Mouse (Mus musculus) heart, postnatal 36 days (tissue): ENCODE measurements around the gene Tgfa. TPM values are rescaled to one million over a fixed set of nuclear protein-coding genes. Genes with fewer than 3 reads are reported as not detected.

Experiments used
- DNase-seq, 2 experiments: peaks; one replicate each; pipeline ENCODE4 v3.0.0; 2021 to 2022
- intact Hi-C: fragments of 180-260 bp; cut with DNase I; formaldehyde crosslinking; loops from one replicate; pipeline ENCODE4 v1.15.1; 2025
- total RNA-seq, 2 experiments: library from RNA; stranded (reverse); gene quantifications; 2 replicates each; pipeline ENCODE4 v1.2.3; 2021

Gene Tgfa
- total RNA-seq, 2 experiments from 2014 or later: 1.1 to 1.4 TPM

DNA sequence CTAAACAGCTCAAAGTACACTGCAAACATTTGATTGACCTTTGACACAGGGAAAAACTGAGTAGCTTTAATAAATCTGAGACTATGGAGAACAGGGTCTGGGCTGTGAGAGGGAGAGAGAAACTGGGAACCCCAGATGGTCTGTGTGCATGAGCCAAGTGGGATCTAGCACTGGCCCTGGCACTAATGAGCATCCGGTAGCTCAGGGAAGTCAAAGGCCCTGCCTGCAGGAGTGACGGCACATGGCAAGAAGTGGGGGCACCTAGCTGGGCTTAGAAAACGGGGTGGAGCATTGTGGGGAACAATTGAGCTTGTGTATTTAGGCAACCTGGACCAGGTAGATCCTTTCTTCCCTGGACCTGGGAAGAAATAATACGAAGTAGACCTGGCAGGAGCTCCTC lies 25.1 kb downstream of the Tgfa start:
- DNase-seq: no peak
- intact Hi-C loops: no loop called here

DNA sequence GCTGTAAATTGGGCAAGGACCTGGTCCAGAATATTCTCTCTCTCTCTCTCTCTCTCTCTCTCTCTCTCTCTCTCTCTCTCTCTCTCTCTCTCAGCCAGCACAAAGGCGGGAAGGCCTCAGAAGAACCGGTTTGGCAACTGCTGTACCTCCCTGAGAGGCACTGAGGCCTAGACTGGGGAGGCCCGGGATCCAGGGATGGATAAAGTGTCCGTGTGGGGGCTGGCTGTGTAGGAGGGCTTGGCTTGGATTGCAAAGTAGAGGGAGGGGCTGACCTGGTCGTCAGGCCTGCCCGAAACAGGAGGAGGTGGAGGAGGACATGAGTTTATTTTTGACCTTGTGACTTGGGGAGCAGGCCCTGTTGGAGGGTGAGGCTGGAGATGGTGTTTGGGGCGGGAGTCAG lies 27.4 kb downstream of the Tgfa start:
- intact Hi-C loops: no loop called here
- no peak for DNase-seq

DNA sequence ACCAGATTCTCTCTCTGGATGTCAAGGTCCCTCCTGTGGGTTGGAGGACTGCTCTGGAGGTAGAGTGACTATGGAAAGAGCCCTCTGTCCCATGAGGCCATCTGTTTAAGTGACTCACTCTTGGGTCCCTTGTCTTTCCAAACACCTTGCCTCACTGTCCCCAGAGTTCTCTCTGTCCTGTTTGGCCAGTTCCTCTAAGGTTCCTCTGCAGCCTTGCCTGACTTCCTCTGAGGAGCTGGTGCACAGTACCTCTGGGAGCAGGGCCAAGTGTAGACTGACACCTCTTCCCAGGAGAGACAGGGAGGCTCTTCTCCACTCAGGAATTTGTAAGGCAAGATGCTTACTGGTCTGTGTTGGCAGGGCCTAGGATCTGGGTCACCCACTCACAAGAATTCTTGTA lies 30.6 kb downstream of the Tgfa start:
- DNase-seq: no peak
- intact Hi-C loops: no loop called here

DNA sequence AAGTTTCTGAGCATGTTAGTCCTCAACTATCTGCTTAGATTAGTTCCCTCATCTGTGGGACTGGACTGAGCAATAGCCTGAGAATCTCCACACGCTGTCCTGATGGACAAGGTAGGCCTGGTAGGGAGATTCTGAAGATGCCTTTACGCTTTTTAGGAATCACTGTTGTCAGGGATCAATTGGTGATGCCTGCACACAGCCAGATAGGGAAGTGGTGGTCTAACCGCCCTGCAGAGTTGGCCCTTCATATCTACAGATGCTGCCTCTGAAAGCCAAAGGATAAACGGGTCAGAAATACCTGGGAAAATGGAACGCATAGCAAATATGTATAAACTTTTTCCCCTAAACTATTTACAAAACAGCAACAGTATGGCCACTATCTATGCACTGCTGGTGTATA lies 37.3 kb downstream of the Tgfa start:
- intact Hi-C loops: no loop called here
- no peak for DNase-seq

DNA sequence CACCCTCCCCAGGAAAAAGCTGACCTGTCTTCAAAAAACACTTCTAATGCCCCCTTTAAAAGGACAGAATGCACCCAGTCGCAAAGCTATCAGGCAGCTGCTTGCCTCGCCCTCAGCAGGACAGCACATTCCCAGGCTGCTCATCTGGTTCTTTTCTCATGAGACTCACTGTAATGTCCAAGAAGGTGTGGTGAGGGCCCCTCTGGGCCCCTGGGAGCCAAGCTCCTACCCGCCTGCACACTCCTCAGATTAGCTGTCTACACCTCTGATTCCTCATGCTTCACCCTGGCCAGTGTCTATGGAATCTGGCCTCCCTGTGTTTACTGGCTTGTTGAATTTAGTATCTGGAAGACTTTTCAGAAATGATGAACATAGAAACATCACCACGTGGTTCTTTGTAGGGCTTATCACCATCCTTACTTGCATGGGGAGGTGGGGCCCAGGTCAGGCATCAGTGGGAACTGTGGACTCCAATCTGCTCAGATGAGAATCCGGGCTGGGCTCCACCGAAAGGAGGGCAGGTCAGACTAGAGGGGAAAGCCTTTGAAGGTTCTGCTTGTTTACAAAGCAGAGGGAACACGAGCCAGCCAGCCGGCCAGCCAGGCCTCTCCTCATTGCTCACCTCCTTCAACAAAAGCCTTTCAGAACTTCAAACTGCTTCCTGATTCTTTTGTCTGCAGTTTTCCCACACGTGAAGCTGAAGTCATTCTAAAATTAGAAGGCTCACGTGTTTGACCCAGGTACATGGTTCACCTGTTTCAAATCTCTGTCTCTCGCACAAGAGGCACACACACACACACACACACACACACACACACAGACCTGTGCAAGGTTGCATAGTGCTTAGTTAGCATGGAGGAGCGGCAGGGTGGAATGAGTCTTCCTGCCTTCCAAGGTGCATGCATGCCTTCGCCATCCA lies 38.7 kb downstream of the Tgfa start:
- intact Hi-C loops: no loop called here
- no peak for DNase-seq

DNA sequence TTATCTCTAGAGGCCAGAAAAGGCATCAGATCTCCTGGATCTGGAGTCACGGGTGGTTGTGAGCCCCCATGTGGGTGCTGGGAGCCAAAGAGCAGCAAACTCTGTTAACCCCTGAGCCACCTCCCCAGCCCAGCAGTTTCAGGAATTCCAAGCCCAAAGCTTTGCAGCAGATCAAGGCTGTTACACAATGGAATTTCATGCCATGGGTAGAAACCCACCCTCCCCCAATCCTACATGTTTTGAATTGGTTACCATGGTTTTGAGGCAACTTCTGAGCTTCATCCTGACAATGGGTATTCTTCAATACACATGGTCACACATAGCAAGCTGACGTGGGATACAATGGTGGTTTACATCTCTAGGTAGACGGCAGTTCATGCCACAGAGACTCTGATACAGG lies 49.8 kb downstream of the Tgfa start:
- no peak for DNase-seq
- intact Hi-C loops: no loop called here

DNA sequence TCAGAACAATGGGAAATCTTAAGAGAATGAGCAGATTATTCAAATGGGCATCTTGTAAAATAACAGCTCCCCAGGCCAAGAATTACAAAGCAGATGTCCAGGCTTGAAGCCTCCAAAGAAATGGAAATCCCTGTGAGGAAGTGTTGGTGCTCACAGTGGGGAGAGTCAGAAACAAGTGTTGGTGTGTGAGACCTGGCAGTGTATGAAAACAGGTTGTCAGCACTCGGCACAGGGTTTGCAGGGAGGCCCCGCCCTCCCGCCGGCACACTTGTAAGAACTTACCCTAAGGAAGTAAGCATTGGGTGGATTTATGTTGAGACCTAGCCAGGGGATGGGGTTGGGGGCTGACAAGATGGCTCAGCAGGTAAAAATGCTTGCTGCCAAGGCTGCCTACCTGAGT lies 50.9 kb downstream of the Tgfa start:
- intact Hi-C loops: no loop called here
- no peak for DNase-seq

DNA sequence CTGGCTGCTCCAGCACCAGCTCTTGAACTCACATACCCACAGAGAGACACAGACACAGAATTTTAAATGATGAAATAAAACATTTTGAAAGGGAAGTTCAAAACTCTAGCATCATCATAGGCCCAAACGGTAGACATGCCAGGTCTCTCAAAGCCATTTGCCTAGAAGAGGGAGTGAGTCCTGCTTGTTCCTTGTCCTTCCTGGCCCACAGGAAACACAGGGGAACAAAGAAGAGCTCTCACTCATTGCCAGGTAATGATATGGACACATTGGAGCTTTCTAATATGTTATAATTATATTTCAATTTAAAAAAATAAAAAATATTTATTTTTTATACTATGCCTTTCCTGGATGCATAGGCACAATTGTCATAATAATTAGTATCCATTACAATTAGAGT lies 53.5 kb downstream of the Tgfa start:
- DNase-seq: no peak
- intact Hi-C loops: no loop called here

DNA sequence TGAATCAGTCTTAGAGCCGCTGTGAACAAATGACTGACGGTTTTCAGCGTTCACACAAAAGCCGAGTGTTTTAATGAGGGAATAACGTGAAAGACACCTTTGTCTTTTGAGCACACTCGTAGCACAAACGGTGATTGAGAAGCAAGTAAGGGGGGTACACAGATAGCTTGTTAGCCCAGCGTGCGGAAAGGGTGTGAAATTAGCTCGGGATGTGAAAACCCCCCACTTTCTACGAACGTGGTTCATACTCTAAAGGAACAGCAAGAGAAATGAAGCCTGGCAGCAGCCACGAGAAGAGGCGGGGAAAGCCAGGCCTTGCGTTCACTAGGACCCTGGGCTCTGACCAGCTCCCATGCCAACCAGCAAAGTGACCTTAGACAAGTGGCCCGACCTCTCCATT lies 54.0 kb downstream of the Tgfa start:
- intact Hi-C loops: no loop called here
- DNase-seq: no peak

DNA sequence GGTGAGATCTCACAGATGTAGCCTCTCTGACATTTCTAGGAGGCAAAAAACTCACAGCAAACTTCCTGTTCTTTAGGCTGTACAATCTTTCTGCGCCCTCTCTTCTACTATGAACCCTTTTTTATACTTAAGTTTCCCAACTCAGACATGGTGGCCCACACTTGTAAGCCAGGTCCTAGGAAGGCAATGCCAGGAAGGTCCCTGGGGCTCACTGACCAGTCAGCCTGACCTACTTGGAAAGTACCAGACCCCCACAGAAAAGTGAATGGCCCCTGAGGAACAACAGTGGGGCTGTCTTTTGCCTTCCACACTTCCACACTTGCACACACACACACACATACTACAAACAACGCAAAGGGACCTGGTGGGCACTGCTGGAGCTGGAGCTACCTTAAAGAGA lies 55.2 kb downstream of the Tgfa start:
- no peak for DNase-seq
- intact Hi-C loops: no loop called here

DNA sequence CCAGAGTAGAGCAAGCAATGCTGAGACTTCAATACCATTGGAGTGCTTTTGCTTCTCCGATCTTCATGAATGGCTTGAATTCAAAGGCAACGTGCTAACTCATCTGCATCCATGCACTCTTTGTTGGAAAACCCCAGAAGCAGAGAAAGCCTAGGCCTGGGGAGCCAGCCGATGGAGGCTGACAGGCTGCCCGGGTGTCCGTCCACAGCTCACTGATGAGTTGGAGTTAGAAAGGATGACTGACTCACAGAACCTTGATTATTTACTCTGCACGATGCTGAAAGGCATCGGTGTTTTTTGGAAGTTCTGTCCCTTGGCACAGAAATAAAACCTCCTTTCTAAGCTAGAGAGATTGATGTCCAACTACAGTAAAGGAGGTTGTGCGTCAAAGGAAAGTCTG lies 55.8 kb downstream of the Tgfa start:
- no peak for DNase-seq
- intact Hi-C loops: no loop called here

DNA sequence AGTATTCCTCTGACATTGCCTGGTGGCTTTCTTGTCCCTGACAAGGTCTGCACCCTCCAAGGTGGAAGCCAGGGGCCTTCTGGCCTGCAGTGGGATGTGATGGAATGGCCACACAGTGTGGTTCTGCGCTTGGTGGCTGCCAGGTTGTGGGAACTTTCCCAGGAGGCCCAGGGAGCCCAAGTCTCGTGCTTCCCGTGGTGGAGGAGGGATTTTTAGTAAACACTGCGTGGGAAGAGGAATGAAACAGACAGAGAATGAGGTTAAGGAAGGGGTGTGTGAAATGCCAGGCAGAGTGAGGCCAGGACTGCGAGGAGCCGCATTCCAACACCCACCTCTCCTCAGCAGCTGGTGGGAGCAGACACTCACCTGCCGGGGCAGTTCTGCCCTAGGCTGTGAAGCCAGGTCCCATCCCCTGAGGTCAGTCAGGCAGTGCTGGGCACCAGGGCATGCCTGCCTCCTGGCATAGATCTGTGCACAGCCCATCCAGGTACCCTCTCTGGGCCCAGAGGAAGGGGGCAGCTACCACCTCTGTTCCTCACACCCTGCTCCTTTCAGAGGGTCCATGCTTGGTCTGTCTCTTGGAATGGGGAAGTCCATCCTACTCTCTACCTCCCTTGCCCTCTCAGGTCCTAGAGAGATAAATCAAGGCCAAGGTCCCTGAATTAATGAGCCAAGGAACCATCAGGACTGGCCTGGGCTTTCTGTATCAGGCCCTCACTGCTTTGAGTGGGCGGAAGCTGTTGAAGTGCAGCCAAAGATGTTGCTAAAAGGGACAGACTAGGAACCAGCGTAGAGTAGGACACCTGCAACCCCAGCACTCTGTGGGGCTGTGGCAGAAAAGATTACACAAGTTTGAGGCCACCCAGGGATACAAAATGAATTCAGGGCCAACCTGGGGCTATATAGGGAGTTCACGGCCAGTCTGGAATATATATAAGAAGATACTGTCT lies 57.4 kb downstream of the Tgfa start:
- DNase-seq: no peak
- intact Hi-C loops: no loop called here

DNA sequence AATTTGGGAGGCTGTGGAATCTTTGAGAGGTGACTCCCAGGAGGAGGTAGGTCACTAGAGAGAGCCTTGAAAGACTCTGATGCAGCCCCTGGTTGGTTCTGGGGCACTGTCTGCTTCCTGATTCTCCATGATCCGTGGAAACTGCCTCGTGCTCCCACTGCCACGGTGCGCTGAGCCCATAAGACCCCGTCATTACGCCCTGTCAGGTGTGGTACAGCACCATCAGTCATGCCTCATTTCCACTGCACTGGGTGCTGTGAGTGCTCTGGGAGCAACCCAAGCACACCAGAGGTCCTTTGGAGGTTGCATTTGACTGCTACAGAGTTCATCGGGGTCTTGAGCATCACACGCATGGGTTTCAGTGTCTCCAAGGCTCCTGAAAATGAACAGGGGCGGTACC lies 60.9 kb downstream of the Tgfa start:
- no peak for DNase-seq
- intact Hi-C loops: no loop called here

DNA sequence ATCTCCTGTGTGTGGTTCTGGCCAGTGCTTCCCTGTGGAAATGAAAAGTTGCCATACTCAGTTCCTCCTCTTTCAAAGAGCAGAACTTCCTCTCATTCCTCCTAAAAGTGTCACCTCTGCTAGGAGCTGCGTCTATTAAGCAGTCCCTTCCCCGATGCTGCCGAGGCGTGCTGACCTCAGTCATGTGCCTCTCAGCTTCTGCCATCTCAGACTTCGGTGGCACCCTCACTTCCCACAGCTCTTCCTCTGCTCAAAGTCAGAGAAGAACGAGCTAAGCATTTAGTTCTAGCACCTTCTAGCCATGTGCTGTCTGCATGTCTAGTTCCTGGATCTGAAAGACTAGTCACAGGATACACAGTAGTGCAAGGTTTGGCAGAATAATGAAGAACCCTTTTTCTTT lies 64.2 kb downstream of the Tgfa start:
- DNase-seq: no peak
- intact Hi-C loops: no loop called here

DNA sequence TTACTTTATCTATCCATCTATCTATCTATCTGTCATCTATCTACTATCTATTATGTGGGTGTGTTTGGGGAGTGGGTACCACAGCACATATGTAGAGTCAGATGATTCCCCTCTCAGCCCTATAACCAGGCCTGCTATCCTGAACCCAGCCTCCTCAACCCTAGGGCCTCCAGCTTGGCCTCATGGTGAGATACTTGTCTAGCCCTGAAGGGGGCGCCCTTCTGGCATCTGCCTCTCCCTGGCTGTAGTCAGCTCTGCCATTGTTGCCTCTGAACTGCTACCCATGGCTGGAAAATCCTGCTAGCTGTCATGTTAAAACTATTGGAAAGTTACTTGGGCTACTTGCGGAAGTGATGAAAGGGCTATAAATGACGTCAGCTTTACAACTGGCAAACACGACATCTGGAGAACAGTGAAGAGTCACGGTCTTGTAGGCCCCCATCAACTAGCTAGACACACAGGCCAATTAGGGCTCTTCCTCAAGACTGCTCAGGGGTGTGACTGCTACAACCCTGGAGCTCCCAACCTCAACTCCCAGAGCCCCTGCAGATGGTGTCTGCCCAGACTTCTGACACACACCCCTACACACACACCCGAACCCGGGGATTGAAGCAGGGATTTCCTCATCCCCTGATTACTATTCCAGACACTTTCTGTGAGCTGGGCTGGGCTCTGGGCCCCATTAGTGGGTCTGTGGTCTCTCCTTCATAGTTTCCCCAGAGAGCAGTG lies 65.5 kb downstream of the Tgfa start:
- intact Hi-C loops: no loop called here
- no peak for DNase-seq

DNA sequence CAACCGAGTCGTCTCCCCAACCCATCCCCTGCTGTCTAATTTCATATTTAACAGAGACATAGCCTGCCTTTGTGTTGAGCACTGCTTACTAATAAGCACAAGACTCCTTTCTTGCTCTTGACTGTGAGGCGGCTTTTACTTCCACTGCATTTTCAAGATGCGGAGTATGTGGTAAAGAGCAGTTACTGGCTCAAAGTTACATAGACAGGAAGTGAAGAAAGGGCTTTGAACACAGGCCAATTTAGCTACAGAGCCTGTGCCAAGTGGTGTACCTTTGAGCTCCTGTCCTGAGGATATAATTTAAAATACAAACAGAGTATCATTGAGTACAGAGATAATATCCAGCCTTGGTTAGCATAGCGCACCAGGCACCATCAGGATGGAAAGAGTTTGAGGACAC lies 71.8 kb downstream of the Tgfa start:
- intact Hi-C loops: no loop called here
- no peak for DNase-seq

DNA sequence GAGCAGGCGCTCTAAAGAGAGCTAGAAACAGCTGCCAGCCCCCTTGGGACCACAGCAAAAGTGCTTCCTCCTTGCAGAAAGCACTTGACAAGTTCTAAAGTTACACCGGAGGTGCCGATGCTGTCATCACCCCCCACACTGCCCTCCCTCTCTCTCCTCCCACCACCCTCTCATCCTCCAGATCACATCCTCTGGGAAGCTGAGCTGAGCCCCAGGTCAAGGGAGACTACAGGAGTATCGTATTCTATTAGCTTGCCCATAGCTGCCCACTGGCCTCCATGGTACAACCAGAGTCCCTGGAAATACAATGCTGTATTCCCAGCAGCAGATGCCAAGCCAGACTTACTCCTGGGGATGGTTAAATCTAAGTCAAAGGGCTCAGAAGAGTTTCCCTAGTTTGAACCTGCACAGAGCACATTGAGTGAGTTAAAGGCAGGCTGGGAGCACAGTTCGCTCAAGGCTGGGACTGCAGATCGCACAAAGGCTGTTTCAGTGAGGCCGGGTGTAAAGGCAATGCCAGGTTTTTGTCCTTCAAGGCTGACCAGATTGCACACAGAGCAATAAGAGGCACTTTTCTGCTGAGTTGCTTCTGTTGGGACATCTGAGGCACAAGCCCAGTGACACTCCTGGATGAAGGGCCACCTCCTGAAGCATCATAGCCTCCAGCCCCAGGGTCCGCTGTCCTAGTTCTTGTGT lies 75.5 kb downstream of the Tgfa start:
- intact Hi-C loops: no loop called here
- DNase-seq: no peak

DNA sequence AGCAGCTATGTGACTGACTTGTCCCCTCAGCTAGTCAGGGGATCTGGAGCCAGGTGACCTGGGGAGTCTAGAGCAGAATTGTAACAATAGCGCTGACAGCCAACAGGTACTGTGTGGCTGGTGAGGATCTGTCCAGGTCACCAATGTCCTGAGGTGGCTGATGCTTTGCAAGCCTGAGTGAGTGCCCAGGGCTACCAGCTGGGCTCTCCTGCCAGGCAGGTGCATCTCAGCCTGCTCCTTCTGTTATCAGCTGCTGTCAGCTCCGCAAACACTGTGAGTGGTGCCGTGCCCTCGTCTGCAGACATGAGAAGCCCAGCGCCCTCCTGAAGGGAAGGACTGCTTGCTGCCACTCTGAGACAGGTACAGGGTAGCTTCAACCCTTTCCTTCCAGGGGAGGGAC lies 76.1 kb downstream of the Tgfa start:
- intact Hi-C loops: no loop called here
- no peak for DNase-seq

DNA sequence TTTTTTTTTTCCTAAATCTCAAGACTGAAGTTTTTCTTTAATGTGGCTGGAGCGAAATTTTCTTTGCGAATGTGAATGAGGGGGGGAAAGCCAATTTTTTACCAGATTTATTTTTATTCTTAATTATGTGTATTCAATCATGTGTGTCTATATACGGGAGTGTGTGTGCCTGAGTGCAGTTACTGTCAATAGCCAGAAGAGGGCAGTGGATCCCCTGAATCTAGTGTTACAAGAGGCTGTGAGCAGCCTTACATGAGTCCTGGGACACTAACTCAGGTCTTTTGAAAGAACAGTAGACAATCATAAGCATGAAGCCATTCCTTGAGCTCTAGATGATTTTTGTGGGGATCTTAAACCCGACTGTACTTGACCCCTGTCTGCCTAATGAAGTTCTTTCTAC lies 80.7 kb downstream of the Tgfa start:
- no peak for DNase-seq
- intact Hi-C loops: no loop called here

DNA sequence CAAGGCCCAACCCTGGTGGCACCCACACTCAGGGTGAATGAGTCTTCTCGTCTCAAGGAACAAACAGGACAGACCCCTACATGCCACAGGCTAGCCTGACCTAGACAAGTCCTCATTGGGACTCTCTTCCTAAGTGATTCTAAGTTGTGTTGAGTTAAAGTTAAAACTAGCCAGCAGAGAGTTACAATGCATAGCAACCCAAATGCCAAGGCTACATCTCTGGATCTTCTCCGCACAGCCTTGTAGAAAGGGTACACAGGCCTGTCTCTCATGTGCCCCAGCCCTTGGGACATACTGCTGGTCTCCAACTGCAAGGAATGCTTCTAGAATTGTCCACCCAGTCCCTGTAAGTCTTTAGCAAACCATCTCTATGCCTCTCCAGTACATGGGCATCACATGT lies 81.8 kb downstream of the Tgfa start:
- intact Hi-C loops: no loop called here
- DNase-seq: no peak

DNA sequence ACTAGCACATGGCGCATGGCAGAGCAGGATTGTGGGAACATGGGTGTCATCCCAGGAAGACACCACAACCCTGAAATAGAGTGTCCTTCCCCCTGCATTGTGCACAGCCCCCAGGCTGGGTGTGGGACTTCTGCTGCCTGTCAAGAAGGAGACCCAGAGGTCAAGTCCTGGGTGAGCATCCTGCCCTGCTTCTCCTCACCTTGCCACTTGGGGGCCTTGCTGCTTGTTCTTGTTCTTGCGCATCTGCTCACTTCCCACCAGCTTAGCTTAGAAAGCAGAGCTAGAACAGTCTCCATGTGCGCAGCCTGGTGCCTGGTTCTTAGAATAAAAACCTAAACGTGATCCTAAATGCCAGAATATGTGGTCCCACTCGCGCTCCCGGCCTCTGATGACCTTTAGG lies 82.6 kb downstream of the Tgfa start:
- intact Hi-C loops: no loop called here
- DNase-seq: no peak
